ENCODE assay signal across 20 mouse cellular contexts in genomic region chr6:12095716-12096115, GRCm38 (mm10).
DNase-seq lines count a peak whose midpoint lies in the region; ATAC-seq and TF ChIP-seq lines count a peak whose summit lies in the region.
"Had no signal": no experiment of that assay in that cellular context is flagged by ENCODE, and none has a peak within 500 bp of the region (broad histone marks: within the 10 kb centered on the region; RNA-seq: fewer than 3 reads in every experiment).

No protein-coding gene starts in this region.

- H3K4me3 ChIP-seq in thymus, adult 2 months (ENCODE audit: control insufficient read depth, insufficient read depth, low read length) = no peak overlapping the region
- H3K4me3 ChIP-seq in midbrain, embryonic 11.5 days (ENCODE audit: low read depth, low read length) = no peak overlapping the region
- H3K4me3 ChIP-seq: embryonic facial prominence, embryonic 12.5 days; forebrain, embryonic 15.5 days; heart, adult 2 months; heart, embryonic 12.5 days; hindbrain, embryonic 10.5 days had no signal

- no peaks in the 10 kb centered on the region for H3K27me3 ChIP-seq in thymus, adult 2 months (ENCODE audit: control insufficient read depth, insufficient read depth, low read length)
- H3K27me3 ChIP-seq in midbrain, embryonic 11.5 days (ENCODE audit: control insufficient read depth, insufficient read depth, low read length) = no peaks in the 10 kb centered on the region
- H3K27me3 ChIP-seq: embryonic facial prominence, embryonic 12.5 days; forebrain, embryonic 15.5 days; heart, embryonic 12.5 days; Patski had no signal

- peak; percentile 5 for DNase-seq in thymus, postnatal 25 days
- no peak for DNase-seq in thymus, adult 2 months
- DNase-seq in T-cell, adult 2 months (ENCODE audit: low spot score) = peak; percentile 4
- DNase-seq in testis, postnatal 10 days (ENCODE audit: low spot score) = no peak
- DNase-seq in cerebellum, adult 11-12 months = no peak
- no peak for DNase-seq in midbrain, embryonic 11.5 days (ENCODE audit: low spot score, missing footprints)
- DNase-seq: adrenal gland, adult 2 months; adrenal gland, postnatal 36 days; cerebellum, adult 11 months; cerebellum, adult 9-10 months; cerebellum, postnatal 25 days; gastrocnemius, postnatal 36 days; heart, adult 2 months had no signal

- H3K4me1 ChIP-seq in thymus, adult 2 months (replicated peaks; ENCODE audit: control insufficient read depth, insufficient read depth, low read length) = no peaks in the 10 kb centered on the region
- no peaks in the 10 kb centered on the region for H3K4me1 ChIP-seq in midbrain, embryonic 11.5 days (ENCODE audit: control insufficient read depth, insufficient read depth, low read length)
- H3K4me1 ChIP-seq: embryonic facial prominence, embryonic 12.5 days; hindbrain, embryonic 10.5 days had no signal

- no peak overlapping the region for H3K27ac ChIP-seq in thymus, adult 2 months (ENCODE audit: control insufficient read depth, insufficient read depth, low read length)
- no peak overlapping the region for H3K27ac ChIP-seq in midbrain, embryonic 11.5 days (ENCODE audit: low read depth, low read length)
- H3K27ac ChIP-seq: embryonic facial prominence, embryonic 12.5 days; forebrain, embryonic 15.5 days; heart, adult 2 months; hindbrain, embryonic 10.5 days; hindbrain, embryonic 14.5 days had no signal

- no peaks in the 10 kb centered on the region for H3K36me3 ChIP-seq in thymus, adult 2 months (ENCODE audit: control insufficient read depth, insufficient read depth, low read length)
- H3K36me3 ChIP-seq in midbrain, embryonic 11.5 days (ENCODE audit: control insufficient read depth, insufficient read depth, low read length) = no peaks in the 10 kb centered on the region
- H3K36me3 ChIP-seq: embryonic facial prominence, embryonic 12.5 days; forebrain, embryonic 15.5 days; heart, embryonic 12.5 days; hindbrain, embryonic 10.5 days had no signal

- no peak for TF ChIP-seq POLR2A in thymus, adult 2 months (IDR thresholded peaks at IDR 0.05; ENCODE audit: control insufficient read depth, extremely low read depth, insufficient read depth, low read length, poor library complexity)

- peak; percentile 66 for ATAC-seq in megakaryocyte, adult 5-6 weeks (ENCODE audit: poor library complexity, severe bottlenecking)
- no peak for ATAC-seq in midbrain, embryonic 11.5 days (ENCODE audit: low FRiP score)
- ATAC-seq: forebrain, embryonic 15.5 days; Patski had no signal

- no peak for TF ChIP-seq CTCF in thymus, adult 2 months (IDR thresholded peaks at IDR 0.05; ENCODE audit: borderline replicate concordance, control insufficient read depth, extremely low read depth, insufficient read depth, low read length, poor library complexity)

- no peaks in the 10 kb centered on the region; the same call in 1 of the 2 replicates for H3K9me3 ChIP-seq in midbrain, embryonic 11.5 days (ENCODE audit: control insufficient read depth, low read length)
- H3K9me3 ChIP-seq: embryonic facial prominence, embryonic 12.5 days; forebrain, embryonic 15.5 days; hindbrain, embryonic 10.5 days had no signal

- 11% methylated on average over 1 of the region's 1 CpGs for WGBS in thymus, adult 2 months
- 93% methylated on average over 1 of the region's 1 CpGs for WGBS in midbrain, embryonic 11.5 days

- no peak overlapping the region for H3K9ac ChIP-seq in midbrain, embryonic 11.5 days (ENCODE audit: low read length)
- H3K9ac ChIP-seq: embryonic facial prominence, embryonic 12.5 days; forebrain, embryonic 15.5 days; heart, embryonic 12.5 days; hindbrain, embryonic 14.5 days had no signal

- H3K4me2 ChIP-seq in midbrain, embryonic 11.5 days = no peak overlapping the region
- H3K4me2 ChIP-seq: embryonic facial prominence, embryonic 12.5 days; forebrain, embryonic 15.5 days; heart, embryonic 12.5 days; hindbrain, embryonic 14.5 days had no signal

Comparison
In these comparisons a context has a peak if more than half of its experiments do, and no peak if none do; other contexts are left out.
1. DNase-seq: peak in thymus, postnatal 25 days (single experiment) and T-cell, adult 2 months (single experiment); none in thymus, adult 2 months (single experiment), testis, postnatal 10 days (single experiment), cerebellum, adult 11-12 months (single experiment) and midbrain, embryonic 11.5 days (single experiment).